ENCODE assay signal across 15 mouse cellular contexts in the genomic region with DNA sequence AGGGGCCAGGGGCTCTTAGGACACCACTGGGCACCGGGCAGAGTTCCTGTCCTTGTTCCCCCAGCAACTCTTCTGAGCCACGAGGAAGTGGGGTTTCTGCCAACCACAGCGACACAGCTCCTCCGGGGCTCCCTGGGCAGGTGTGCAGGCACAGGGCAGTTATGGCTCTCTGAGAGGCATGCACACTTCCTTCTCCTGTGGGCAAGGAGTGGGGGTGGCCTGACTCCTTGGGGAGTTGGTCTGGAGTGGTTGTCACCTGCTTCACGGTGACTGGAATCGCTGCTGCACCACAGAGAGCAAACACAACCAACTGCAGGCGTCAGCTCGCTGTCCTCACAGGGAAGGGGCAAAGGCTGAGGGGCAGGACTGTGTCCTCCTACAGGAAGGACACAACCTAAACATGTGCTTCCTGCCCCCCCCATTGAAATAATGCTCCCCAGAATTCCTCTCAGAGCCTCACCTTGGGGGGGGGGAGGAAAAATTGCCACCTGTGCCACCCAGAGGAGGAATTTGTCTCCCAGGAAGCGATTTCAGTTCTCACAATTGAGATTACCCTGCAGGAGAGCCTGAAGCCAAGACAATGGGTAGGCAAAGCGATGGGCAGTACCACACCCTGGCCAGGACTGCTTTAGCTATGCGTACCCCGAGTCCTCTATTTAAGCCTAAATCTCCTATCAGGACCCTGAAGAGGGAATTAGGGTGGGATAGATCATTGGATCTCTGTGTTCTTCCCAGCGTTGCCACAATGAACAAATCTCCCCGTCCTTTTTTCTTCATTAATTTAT. TPM values are rescaled to one million over a fixed set of nuclear protein-coding genes. Genes with fewer than 3 reads are reported as not detected.
DNase-seq lines count a peak whose midpoint lies in the region; ATAC-seq and TF ChIP-seq lines count a peak whose summit lies in the region.
"Had no signal": no experiment of that assay in that cellular context is flagged by ENCODE, and none has a peak within 500 bp of the region (broad histone marks: within the 10 kb centered on the region; RNA-seq: fewer than 3 reads in every experiment).

No protein-coding gene starts in this region.

- H3K27me3 ChIP-seq in embryonic facial prominence, embryonic 13.5 days: no peaks in the 10 kb centered on the region; the same call in 1 of the 2 replicates
- H3K27me3 ChIP-seq in embryonic facial prominence, embryonic 10.5 days (replicated peaks; ENCODE audit: low read depth, poor library complexity, severe bottlenecking): no peaks in the 10 kb centered on the region
- H3K27me3 ChIP-seq in stomach, postnatal 0 days (ENCODE audit: control insufficient read depth, insufficient read depth, low read length): no peaks in the 10 kb centered on the region
- H3K27me3 ChIP-seq: embryonic facial prominence, embryonic 12.5 days; liver, embryonic 13.5 days; neural tube, embryonic 13.5 days had no signal

- TF ChIP-seq EP300 in stomach, postnatal 0 days (optimal IDR thresholded peaks at IDR 0.05): no peak

- no peaks in the 10 kb centered on the region for H3K9me3 ChIP-seq in embryonic facial prominence, embryonic 13.5 days
- H3K9me3 ChIP-seq in embryonic facial prominence, embryonic 10.5 days: no peaks in the 10 kb centered on the region
- no peaks in the 10 kb centered on the region for H3K9me3 ChIP-seq in stomach, postnatal 0 days (ENCODE audit: control insufficient read depth, low read length)
- H3K9me3 ChIP-seq: embryonic facial prominence, embryonic 12.5 days; liver, embryonic 13.5 days; neural tube, embryonic 13.5 days had no signal

- ATAC-seq in embryonic facial prominence, embryonic 13.5 days (ENCODE audit: insufficient number of reproducible peaks, insufficient read depth, low FRiP score, low TSS enrichment, low read depth): no peak
- ATAC-seq in stomach, postnatal 0 days (ENCODE audit: low FRiP score, low TSS enrichment): peak; percentile 91
- ATAC-seq: forebrain, embryonic 16.5 days had no signal

- H3K4me1 ChIP-seq in embryonic facial prominence, embryonic 13.5 days: no peaks in the 10 kb centered on the region
- H3K4me1 ChIP-seq in embryonic facial prominence, embryonic 10.5 days: 0 out of 2 replicates have a peak, but pooled peaks cover 4% of the 10 kb centered on the region
- H3K4me1 ChIP-seq in stomach, postnatal 0 days (replicated peaks; ENCODE audit: control insufficient read depth, insufficient read depth): no peaks in the 10 kb centered on the region
- H3K4me1 ChIP-seq: embryonic facial prominence, embryonic 12.5 days; liver, embryonic 13.5 days; neural tube, embryonic 13.5 days had no signal

- 50% methylated on average over 14 of the region's 14 CpGs for WGBS in embryonic facial prominence, embryonic 13.5 days
- WGBS in embryonic facial prominence, embryonic 10.5 days: 57% methylated on average over 14 of the region's 14 CpGs
- WGBS in stomach, postnatal 0 days: 36% methylated on average over 14 of the region's 14 CpGs

- no peak for DNase-seq in embryonic facial prominence, embryonic 10.5 days (ENCODE audit: low spot score)
- DNase-seq in thymus, postnatal 14 days: peak; percentile 13
- no peak for DNase-seq in thymus, adult 18-20 months
- DNase-seq in lung, postnatal 14 days: peak; percentile 38
- DNase-seq in stomach, postnatal 0 days (ENCODE audit: low spot score): peak; percentile 80
- no peak for DNase-seq in adrenal gland, postnatal 25 days
- no peak for DNase-seq in embryo, embryonic 9.5 days (ENCODE audit: extremely low spot score)
- DNase-seq: cerebellum, adult 9-10 months; heart, adult 11 months; liver, embryonic 13.5 days; midbrain, embryonic 14.5 days had no signal

- H3K9ac ChIP-seq in embryonic facial prominence, embryonic 13.5 days: no peak overlapping the region
- peak overlapping the region; percentile 48; the same call in 1 of the 2 replicates for H3K9ac ChIP-seq in stomach, postnatal 0 days (ENCODE audit: low read length)
- H3K9ac ChIP-seq: embryonic facial prominence, embryonic 12.5 days; liver, embryonic 13.5 days; neural tube, embryonic 13.5 days had no signal

- H3K4me3 ChIP-seq in embryonic facial prominence, embryonic 13.5 days: no peak overlapping the region
- no peak overlapping the region for H3K4me3 ChIP-seq in embryonic facial prominence, embryonic 10.5 days
- peak overlapping the region; percentile 18; the same call in 1 of the 2 replicates for H3K4me3 ChIP-seq in stomach, postnatal 0 days (ENCODE audit: low read depth, low read length)
- H3K4me3 ChIP-seq: embryonic facial prominence, embryonic 12.5 days; liver, embryonic 13.5 days; neural tube, embryonic 13.5 days had no signal

- no peaks in the 10 kb centered on the region for H3K36me3 ChIP-seq in embryonic facial prominence, embryonic 13.5 days
- H3K36me3 ChIP-seq in embryonic facial prominence, embryonic 10.5 days (replicated peaks): no peaks in the 10 kb centered on the region
- no peaks in the 10 kb centered on the region for H3K36me3 ChIP-seq in stomach, postnatal 0 days (ENCODE audit: control insufficient read depth, insufficient read depth, low read length)
- H3K36me3 ChIP-seq: embryonic facial prominence, embryonic 12.5 days; liver, embryonic 13.5 days; neural tube, embryonic 13.5 days had no signal

- H3K27ac ChIP-seq in embryonic facial prominence, embryonic 13.5 days: no peak overlapping the region
- no peak overlapping the region for H3K27ac ChIP-seq in embryonic facial prominence, embryonic 10.5 days (replicated peaks)
- H3K27ac ChIP-seq in stomach, postnatal 0 days (replicated peaks): peak overlapping the region; percentile 81
- H3K27ac ChIP-seq: embryonic facial prominence, embryonic 12.5 days; liver, embryonic 13.5 days; neural tube, embryonic 13.5 days had no signal

- 0 out of 2 replicates have a peak overlapping the region, but pooled peaks have one; percentile 22 for H3K4me2 ChIP-seq in embryonic facial prominence, embryonic 13.5 days
- H3K4me2 ChIP-seq in stomach, postnatal 0 days (replicated peaks; ENCODE audit: low read depth): peak overlapping the region; percentile 44
- H3K4me2 ChIP-seq: embryonic facial prominence, embryonic 12.5 days; liver, embryonic 13.5 days; neural tube, embryonic 13.5 days had no signal

- no peak for TF ChIP-seq CTCF in stomach, postnatal 0 days (IDR thresholded peaks at IDR 0.05; ENCODE audit: low read depth)

RNA-seq across cellular contexts. Expression of gene 2010300C02Rik, which starts 54.2 kb away (rescaled TPM):
- polyA plus RNA-seq in embryonic facial prominence, embryonic 13.5 days (2015; fragmentation: Nextera tagmentation; extraction: Ambion mirVana): 1.9 and 2.5 TPM in 2 replicates
- 0.91 and 0.96 TPM in 2 replicates for polyA plus RNA-seq in embryonic facial prominence, embryonic 10.5 days (2016; fragmentation: Nextera tagmentation; extraction: Ambion mirVana)
- polyA plus RNA-seq in stomach, postnatal 0 days (2015; fragmentation: Nextera tagmentation; extraction: Ambion mirVana): 7.5 and 8.5 TPM in 2 replicates
- 2.6 and 2.7 TPM in 2 replicates for total RNA-seq in adrenal gland, postnatal 25 days (2021)

Comparison
In these comparisons a context has a peak if more than half of its experiments do, and no peak if none do; other contexts are left out.
1. DNase-seq: peak in thymus, postnatal 14 days (single experiment), lung, postnatal 14 days (single experiment) and stomach, postnatal 0 days (single experiment); none in embryonic facial prominence, embryonic 10.5 days (single experiment), thymus, adult 18-20 months (0 of 2), adrenal gland, postnatal 25 days (single experiment) and embryo, embryonic 9.5 days (single experiment).